Mouse (Mus musculus) MEL (cell line): ENCODE measurements around the gene Trim46.

Experiments
- CHD2 ChIP-seq: IDR thresholded peaks from 2 replicates; pipeline ENCODE4 v1.6.1; 2011; ENCODE audit warnings: low read length, improper control_type of control experiment
- CTCF ChIP-seq, 3 experiments: IDR thresholded peaks in 2 of 3; conservative IDR thresholded peaks in 1 of 3; 2 replicates each; pipeline ENCODE4 v1.5.1; 2011 to 2012; ENCODE audit warnings: low read length in 3 of 3, low read depth in 2 of 3, mild to moderate bottlenecking in 2 of 3, improper control_type of control experiment in 1 of 3, inconsistent platforms in 1 of 3, mixed read lengths in 1 of 3, moderate library complexity in 1 of 3; ENCODE audit not compliant: control insufficient read depth in 1 of 3, insufficient read depth in 1 of 3, poor library complexity in 1 of 3, severe bottlenecking in 1 of 3
- E2F4 ChIP-seq: IDR thresholded peaks from 2 replicates; pipeline ENCODE4 v1.6.1; 2011; ENCODE audit warnings: low read depth, low read length, improper control_type of control experiment, borderline replicate concordance
- EP300 ChIP-seq, 2 experiments: IDR thresholded peaks; 2 replicates each; pipeline ENCODE4 v1.6.1; 2011; ENCODE audit warnings: improper control_type of control experiment in 2 of 2, low read length in 2 of 2, low read depth in 1 of 2, mild to moderate bottlenecking in 1 of 2
- GATA1 ChIP-seq: IDR thresholded peaks from 2 replicates; pipeline ENCODE4 v1.6.1; 2011; ENCODE audit warnings: low read depth, low read length, improper control_type of control experiment
- MAFK ChIP-seq: IDR thresholded peaks from 2 replicates; pipeline ENCODE4 v1.6.1; 2011; ENCODE audit warnings: low read depth, mild to moderate bottlenecking, low read length, improper control_type of control experiment, borderline replicate concordance
- UBTF ChIP-seq: IDR thresholded peaks from 2 replicates; pipeline ENCODE4 v1.6.1; 2012; ENCODE audit warnings: low read depth, mild to moderate bottlenecking, inconsistent platforms, low read length, improper control_type of control experiment, moderate library complexity, borderline replicate concordance; ENCODE audit not compliant: insufficient read depth
- ZKSCAN1 ChIP-seq: IDR thresholded peaks from 2 replicates; pipeline ENCODE4 v1.6.1; 2012; ENCODE audit warnings: low read depth, mild to moderate bottlenecking, inconsistent platforms, low read length, improper control_type of control experiment, moderate library complexity

DNA sequence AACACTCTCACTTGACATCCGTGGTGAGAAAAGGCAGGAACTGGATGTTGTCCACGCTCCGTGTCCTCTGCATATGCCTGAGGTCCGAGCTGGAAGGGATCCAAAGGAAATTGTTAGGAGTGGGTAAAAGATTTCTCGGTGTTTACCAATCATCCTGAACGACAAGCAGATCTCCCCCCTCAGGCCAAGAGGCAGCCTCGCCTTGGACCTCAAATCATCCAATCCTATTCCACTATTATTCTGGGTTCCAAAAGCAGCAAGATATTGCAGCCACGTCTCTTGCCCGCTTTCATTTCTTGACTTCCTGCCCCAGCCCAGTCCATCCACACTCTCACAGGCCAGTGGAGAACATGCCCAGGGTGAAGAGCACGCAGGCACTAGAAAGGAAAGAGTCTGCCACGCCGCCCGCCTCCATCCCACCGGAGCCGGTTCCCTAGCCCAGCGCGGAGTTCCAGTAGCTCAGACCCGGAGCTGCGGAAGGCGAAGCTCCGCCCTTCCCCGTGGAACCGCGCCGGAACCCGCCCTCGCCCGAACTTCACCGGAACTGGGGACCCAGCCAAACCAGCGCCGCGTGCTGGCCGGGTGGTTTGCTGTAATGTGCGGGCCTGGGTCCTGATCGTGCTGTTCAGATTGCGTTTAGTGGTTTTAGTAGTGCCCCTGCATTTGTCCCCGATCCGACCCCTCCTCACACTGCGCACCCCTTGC is 24.1 kb upstream of the Trim46 start, which contains the start of gene Slc50a1:
- TF ChIP-seq EP300 (IDR thresholded peaks at IDR 0.05; ENCODE audit: low read depth in 1 of 2, low read length in 2 of 2) (no peak), CTCF (IDR thresholded peaks at IDR 0.05 in 2 of 3, conservative IDR thresholded peaks at IDR 0.05 in 1 of 3; ENCODE audit: control insufficient read depth in 1 of 3, insufficient read depth in 1 of 3, low read depth in 2 of 3, low read length in 3 of 3, poor library complexity in 1 of 3, severe bottlenecking in 1 of 3) (peak in 2 of 3 experiments; percentile 51 to 70; a peak in 4 of 6 replicates), CHD2 (no peak), E2F4 (no peak; the same call in 1 of the 2 replicates), MAFK (no peak), ZKSCAN1 (no peak), UBTF (0 out of 2 replicates have a peak, but pooled peaks have one; percentile 26), GATA1 (no peak)
